Mouse (Mus musculus): ENCODE measurements around the gene Snd1.

Snd1 gene

GRCm38 (mm10) chr6:28550255-28551004, 75.5 kb downstream of the Snd1 start:
- DNase-seq, result peak in 1 of 2 experiments; percentile 11

DNA sequence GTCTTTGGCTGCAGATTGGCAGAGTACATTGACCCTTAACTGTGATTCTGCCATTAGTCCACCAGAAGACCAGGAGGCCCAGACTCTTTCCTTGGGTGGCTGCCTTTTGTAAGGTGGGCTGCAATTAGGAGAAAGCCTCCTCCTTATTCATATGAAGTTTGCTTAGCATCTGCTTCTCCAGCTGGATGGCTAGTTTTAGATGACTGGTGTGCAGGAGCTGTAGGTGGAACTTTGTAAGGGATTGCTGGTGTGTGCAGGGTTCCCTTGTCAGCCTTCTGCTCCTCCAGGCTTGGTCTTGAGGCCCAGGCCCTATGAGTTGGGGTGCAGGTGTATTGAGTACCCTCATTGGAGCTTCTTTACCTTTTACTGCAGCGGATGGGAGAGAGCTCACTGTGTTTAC, 79.5 kb downstream of the Snd1 start:
- no peak for DNase-seq

- no peak for DNase-seq
Observed at GRCm38 (mm10) chr6:28555002-28555401, 80.1 kb downstream of the Snd1 start.

DNA sequence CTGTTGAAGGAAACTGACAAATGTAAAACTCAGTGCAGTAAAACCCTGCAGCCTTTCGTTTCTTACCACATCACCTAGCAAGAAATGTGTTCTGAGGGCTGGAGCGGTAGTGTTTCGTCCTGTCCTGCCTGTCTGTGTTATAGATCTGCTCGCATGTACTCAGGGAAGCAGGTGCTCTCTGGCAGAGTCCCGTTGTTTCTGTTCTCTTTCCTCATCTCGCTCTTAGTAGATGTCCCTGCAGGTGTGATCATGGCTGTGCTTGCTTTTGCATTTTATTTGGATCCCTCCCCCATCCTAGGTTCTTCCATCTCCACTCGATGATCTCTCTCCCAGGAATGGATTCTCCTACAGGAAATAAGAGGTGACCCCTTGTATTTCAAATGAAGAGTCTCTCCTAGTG, 80.5 kb downstream of the Snd1 start:
- DNase-seq, result no peak

DNA sequence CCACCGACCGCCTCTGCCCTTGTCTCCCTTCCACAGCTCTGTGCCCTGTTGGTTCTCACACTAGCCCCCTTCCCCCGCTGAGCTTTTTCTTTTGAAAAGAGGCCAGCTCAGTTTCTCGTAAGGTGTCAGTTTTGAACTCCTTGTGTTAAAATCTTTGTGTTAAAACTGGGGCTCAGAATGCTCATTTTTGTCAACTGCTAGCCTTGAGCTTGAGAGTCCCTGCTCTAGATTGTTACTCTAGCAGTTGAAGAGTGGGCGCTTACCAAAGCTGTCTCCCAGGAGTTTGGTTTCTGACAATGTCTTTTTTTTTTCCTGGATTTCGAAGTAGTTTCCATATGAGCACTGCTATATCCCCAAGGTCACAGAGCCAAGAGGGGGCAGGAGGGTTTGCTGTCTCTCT, 82.8 kb downstream of the Snd1 start:
- no peak for DNase-seq

- no peak for DNase-seq
Observed at GRCm38 (mm10) chr6:28559419-28559818, 84.5 kb downstream of the Snd1 start.

- DNase-seq, result no peak
Observed at GRCm38 (mm10) chr6:28561291-28561995, 86.5 kb downstream of the Snd1 start.

DNA sequence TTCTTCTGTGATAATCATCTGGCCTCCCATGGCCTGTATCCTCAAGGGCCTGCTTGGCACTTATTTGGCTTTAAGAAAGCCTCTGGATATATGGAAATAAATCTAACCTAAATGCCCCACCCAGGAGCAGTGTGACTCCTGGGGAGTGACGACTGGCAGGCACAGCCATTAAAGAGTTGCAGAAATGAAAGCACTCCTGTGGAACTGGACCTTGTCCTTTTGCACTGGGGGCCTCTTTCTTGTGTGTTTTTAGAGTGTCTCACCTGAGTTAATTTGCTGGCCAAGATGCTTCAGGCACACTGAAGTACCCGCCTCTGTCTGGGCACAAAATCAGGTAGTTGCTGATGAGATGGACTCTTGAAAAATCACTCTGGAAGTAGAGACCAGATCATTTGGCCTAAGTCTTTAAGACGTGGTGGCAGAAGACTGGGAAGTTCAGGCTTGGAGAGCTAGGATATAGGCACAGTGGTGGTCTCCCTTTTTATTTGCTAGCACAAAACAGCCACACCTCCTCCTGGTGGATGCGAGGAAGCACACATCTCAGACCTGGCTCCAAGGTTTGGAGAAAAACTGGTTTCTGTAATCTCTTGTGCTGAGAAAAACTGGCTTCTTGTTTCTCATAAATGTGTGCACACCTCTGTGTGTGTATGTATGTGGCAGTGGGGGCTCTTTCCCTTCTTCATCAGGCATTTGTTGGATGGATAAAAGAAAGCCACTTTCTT, 87.5 kb downstream of the Snd1 start:
- no peak for DNase-seq

- no peak for DNase-seq
Observed at GRCm38 (mm10) chr6:28567978-28568377, 93.0 kb downstream of the Snd1 start.

DNA sequence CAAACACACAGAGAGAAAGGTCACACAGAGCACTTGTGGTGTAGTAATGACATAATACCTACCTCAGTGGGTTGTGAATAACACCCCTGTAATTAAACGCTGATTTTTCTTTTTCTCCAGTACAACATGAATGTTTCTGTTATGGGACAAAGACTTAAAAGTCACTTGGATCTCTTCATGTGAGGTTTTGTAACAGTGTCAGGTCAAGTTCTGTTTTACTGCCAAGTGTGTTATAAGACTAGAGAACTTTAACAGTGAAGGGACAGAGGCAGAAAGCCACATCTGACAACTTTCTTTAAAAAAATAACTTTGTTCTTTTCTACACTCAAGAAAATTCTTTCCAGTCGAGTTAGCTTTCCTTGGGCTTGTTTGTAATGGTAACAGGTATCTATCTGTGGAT, 97.0 kb downstream of the Snd1 start:
- no peak for DNase-seq

DNA sequence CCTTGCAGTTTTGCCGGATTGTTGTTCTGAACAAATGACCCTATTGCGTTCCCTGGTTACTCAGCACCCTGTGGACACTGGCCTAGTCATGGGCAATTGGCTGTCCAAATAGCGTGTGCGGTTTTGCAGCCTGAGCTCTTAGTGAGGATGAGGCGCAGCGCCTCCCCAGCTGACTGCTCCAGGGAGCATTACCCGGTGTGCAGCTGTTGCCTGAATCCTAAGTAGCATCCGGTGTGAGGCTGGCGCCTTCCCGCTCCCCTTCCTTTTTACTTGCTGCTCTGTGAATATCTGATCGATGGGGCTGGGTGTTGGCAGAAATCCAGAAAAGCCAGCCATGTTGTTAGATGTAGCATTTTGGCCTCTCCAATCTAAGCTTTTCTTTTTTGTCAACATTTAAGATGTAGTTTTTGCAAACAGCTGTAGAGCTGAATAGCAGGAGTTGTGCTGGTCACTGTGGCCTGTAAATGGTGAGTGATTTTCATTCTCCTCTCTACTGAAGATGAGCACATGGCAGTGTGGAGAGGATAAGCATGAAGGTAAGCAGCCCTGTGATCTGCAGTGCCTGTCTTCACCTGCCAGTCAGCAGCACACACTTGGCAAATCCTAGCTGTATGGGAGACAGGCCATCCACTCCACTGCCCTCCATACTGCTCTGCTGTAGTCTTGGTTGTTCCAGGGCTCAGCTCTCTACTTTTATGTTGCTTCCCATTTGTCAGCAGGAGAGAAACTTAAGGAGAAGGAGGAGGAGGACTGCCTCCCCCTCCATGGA, 98.2 kb downstream of the Snd1 start:
- no peak for DNase-seq

DNA sequence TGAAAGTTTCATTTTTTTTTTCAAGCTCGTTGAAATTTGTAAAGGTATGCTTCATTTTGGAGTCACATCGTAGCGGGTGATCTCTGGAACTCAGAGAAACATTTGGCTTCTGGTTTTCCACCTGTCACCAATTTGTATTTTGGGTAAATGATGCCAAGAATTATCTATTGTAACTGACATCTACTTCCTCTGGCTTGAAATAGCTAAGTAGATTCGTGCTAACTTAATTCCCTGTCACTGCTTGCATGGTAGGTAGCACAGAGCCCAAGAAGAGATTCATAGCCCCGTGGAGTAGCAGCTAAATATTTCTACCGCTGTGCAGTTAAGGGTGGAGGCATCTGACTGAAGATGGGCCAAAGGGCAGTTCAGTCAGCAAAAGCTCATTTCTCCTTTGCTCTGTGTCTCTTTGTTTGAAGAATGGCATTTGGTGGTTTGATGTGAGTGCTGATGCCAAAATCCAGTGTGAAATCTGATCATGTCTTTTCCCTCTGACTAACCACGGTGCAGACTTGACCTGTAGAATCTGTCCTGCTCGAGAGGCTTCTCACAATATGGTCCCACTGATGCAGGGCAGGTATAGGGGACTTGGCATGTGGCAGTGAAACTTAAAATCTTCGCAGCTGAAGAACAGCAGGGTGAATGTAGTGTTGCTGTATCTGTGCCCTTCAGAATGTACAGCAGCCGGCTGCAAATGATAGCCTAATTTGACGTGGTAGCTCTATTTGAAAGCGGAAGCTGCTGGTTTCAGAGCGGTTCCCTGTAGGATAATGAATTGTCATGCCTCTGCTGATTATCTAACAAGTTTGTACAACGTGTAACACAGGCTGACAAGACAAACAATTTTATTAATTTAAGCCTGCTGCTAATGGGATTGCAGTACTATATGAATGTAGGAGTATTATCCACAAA, 101.7 kb downstream of the Snd1 start:
- no peak for DNase-seq

- DNase-seq, result no peak
Observed at GRCm38 (mm10) chr6:28582847-28583246, 107.9 kb downstream of the Snd1 start.

- no peak for DNase-seq
Observed at GRCm38 (mm10) chr6:28583399-28583798, 108.5 kb downstream of the Snd1 start.

GRCm38 (mm10) chr6:28586806-28587205, 111.9 kb downstream of the Snd1 start:
- DNase-seq, result no peak

- DNase-seq, result no peak
Observed at GRCm38 (mm10) chr6:28588494-28589171, 113.7 kb downstream of the Snd1 start.

DNA sequence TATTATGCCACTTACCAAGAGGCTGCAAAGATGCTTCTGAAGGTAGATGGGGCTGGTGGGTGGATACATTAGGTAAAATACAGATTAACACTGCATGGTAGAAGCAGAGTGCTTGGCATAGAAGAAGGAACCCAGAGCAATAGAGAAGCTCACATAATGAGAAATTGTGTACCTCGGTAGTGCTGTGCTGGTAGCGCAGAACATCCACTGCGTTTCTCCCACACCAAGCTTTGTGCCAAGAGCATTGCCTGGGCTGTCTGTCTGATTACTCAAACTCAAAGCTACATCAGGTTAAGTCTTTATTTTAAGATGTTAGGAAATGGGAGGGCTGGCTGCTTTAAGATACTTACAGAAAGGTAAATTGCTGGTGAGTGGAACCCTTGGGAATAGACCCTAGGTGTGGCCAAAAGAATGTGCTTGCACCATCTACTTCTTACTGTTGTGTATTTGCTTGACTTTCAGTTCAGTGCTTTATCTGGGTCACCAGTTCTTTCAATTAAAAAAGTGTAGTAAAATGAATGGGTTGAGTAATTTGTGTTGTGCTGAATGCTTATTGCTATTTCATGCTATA, 117.5 kb downstream of the Snd1 start:
- peak in 1 of 2 experiments; percentile 22 for DNase-seq

GRCm38 (mm10) chr6:28593708-28594107, 118.8 kb downstream of the Snd1 start:
- no peak for DNase-seq

DNA sequence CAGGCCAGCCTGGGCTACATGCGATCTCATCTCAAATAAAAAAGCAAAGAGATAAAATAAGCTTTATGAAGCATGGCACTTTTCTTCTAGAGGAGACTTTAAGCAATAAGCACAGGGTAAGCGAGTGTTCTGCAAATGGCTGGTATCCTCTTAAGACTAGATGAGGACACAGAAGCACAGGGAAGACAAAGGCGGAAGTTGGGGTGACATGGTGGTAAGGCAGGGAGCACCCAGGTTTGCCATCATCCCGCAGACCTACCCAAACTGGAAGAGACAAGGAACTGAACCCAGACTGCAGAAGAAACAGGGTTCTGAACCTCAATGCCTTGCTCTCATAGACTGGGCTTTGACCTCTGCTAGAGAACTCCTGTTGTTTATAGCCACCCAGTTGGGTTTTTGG, 119.8 kb downstream of the Snd1 start:
- no peak for DNase-seq

- DNase-seq, result no peak
Observed at GRCm38 (mm10) chr6:28595231-28595630, 120.3 kb downstream of the Snd1 start.

GRCm38 (mm10) chr6:28597266-28597665, 122.3 kb downstream of the Snd1 start:
- no peak for DNase-seq

Data from lung, adult 18-20 months (tissue).